Mouse (Mus musculus): ENCODE measurements around the gene Akap8. TPM values are rescaled to one million over a fixed set of nuclear protein-coding genes. Genes with fewer than 3 reads are reported as not detected.

Akap8 gene
- polyA plus RNA-seq, 2 experiments = 12.3 to 26.8 TPM

DNA sequence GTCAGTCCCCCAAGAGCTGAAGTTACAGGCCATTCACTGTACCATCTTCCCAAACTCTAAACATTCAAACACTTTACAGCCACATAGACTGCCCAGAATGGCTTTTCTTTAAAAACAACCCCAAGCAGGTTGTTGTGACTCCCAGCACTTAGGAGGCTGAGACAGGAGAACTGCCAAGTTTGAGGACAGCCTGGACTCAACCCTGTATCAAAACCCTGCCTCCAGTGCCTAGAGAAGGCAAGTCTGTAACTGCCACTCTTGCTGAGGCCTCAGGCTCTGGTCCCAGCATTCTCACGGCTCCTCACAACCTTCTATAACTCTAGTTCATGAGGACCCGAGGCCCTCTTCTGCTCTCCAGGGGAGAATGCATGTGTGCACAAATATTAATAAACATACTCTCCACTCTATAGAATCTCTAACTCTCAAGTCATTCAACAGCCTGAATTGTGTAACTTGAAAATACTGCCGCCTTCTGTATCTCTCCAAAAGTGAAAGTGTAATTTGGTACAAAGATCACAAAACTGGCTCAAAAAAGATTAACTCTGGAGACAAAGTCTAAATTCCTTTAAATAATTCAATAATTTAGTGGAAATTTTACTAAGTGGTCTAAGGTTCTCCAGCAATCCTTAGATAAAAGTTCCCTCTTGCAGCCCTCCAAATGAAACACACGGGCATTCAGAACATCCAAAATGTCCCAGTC, 39.3 kb downstream of the Akap8 start:
- Histone ChIP-seq H3K27ac (no peak overlapping the region), H3K9me3 (ENCODE audit: control insufficient read depth, low read length) (no peaks in the 10 kb centered on the region), H3K27me3 (ENCODE audit: control insufficient read depth, insufficient read depth, low read length) (no peaks in the 10 kb centered on the region), H3K4me1 (replicated peaks; ENCODE audit: control insufficient read depth in 2 of 2, insufficient read depth in 2 of 2, low read length in 1 of 2) (peaks cover 10 to 23% of the 10 kb centered on the region in 2 experiments), H3K4me2 (ENCODE audit: low read depth) (peak overlapping the region; percentile 91), H3K4me3 (ENCODE audit: insufficient read depth in 1 of 2, low read depth in 2 of 2, low read length in 2 of 2) (0 out of 4 replicates have a peak overlapping the region, but pooled peaks of 1 of the 2 experiments have one; percentile 1), H3K36me3 (replicated peaks; ENCODE audit: control insufficient read depth, insufficient read depth, low read depth) (no peaks in the 10 kb centered on the region), H3K9ac (replicated peaks) (no peak overlapping the region)
- DNase-seq (ENCODE audit: low read depth in 3 of 3, low spot score in 3 of 3) (no peak), ATAC-seq (ENCODE audit: insufficient read depth) (no peak)
- 48% methylated on average over 4 of the region's 4 CpGs for WGBS (ENCODE audit: insufficient replicate concordance)
- TF ChIP-seq EP300 (IDR thresholded peaks at IDR 0.05; ENCODE audit: low read depth) = no peak
- no peak for TF ChIP-seq CTCF (IDR thresholded peaks at IDR 0.05; ENCODE audit: low read depth)

- 79% methylated on average over 2 of the region's 2 CpGs for WGBS (ENCODE audit: insufficient replicate concordance)
- Histone ChIP-seq H3K36me3 (replicated peaks; ENCODE audit: control insufficient read depth, insufficient read depth, low read depth) (no peaks in the 10 kb centered on the region), H3K27me3 (ENCODE audit: control insufficient read depth, insufficient read depth, low read length) (no peaks in the 10 kb centered on the region), H3K4me1 (replicated peaks; ENCODE audit: control insufficient read depth in 2 of 2, insufficient read depth in 2 of 2, low read length in 1 of 2) (peaks cover 13 to 23% of the 10 kb centered on the region in 2 experiments), H3K4me3 (ENCODE audit: insufficient read depth in 1 of 2, low read depth in 2 of 2, low read length in 2 of 2) (no peak overlapping the region), H3K4me2 (ENCODE audit: low read depth) (peak overlapping the region; percentile 91), H3K9ac (replicated peaks) (no peak overlapping the region), H3K27ac (no peak overlapping the region), H3K9me3 (ENCODE audit: control insufficient read depth, low read length) (no peaks in the 10 kb centered on the region)
- DNase-seq (ENCODE audit: low read depth in 3 of 3, low spot score in 3 of 3) (no peak), ATAC-seq (ENCODE audit: insufficient read depth) (no peak)
- TF ChIP-seq CTCF (IDR thresholded peaks at IDR 0.05; ENCODE audit: low read depth) (no peak), EP300 (IDR thresholded peaks at IDR 0.05; ENCODE audit: low read depth) (no peak)
Observed at GRCm38 (mm10) chr17:32281126-32281525, 39.9 kb downstream of the Akap8 start.

- Histone ChIP-seq H3K9ac (replicated peaks) (no peak overlapping the region), H3K4me1 (replicated peaks; ENCODE audit: control insufficient read depth in 2 of 2, insufficient read depth in 2 of 2, low read length in 1 of 2) (peaks cover 14 to 28% of the 10 kb centered on the region in 2 experiments), H3K27ac (no peak overlapping the region), H3K9me3 (ENCODE audit: control insufficient read depth, low read length) (no peaks in the 10 kb centered on the region), H3K4me3 (ENCODE audit: insufficient read depth in 1 of 2, low read depth in 2 of 2, low read length in 2 of 2) (no peak overlapping the region), H3K4me2 (ENCODE audit: low read depth) (no peak overlapping the region), H3K27me3 (ENCODE audit: control insufficient read depth, insufficient read depth, low read length) (no peaks in the 10 kb centered on the region), H3K36me3 (replicated peaks; ENCODE audit: control insufficient read depth, insufficient read depth, low read depth) (no peaks in the 10 kb centered on the region)
- no peak for DNase-seq (ENCODE audit: low read depth in 3 of 3, low spot score in 3 of 3)
- ATAC-seq (ENCODE audit: insufficient read depth) = no peak
- TF ChIP-seq EP300 (IDR thresholded peaks at IDR 0.05; ENCODE audit: low read depth) (no peak), CTCF (IDR thresholded peaks at IDR 0.05; ENCODE audit: low read depth) (no peak)
- 68% methylated on average over 3 of the region's 3 CpGs for WGBS (ENCODE audit: insufficient replicate concordance)
Observed at GRCm38 (mm10) chr17:32280575-32280974, 40.5 kb downstream of the Akap8 start.

GRCm38 (mm10) chr17:32277201-32277600, 43.8 kb downstream of the Akap8 start:
- no peak overlapping the region for H3K4me3 ChIP-seq (ENCODE audit: insufficient read depth in 1 of 2, low read depth in 2 of 2, low read length in 2 of 2)
- H3K27ac ChIP-seq = no peak overlapping the region
- H3K4me1 ChIP-seq (replicated peaks; ENCODE audit: control insufficient read depth in 2 of 2, insufficient read depth in 2 of 2, low read length in 1 of 2) = peaks cover 10 to 23% of the 10 kb centered on the region in 2 experiments
- DNase-seq (ENCODE audit: low read depth in 3 of 3, low spot score in 3 of 3) = no peak
- no peak overlapping the region for H3K9ac ChIP-seq (replicated peaks)
- no peak overlapping the region for H3K4me2 ChIP-seq (ENCODE audit: low read depth)
- TF ChIP-seq EP300 (IDR thresholded peaks at IDR 0.05; ENCODE audit: low read depth) (no peak), CTCF (IDR thresholded peaks at IDR 0.05; ENCODE audit: low read depth) (no peak)
- no peaks in the 10 kb centered on the region for H3K27me3 ChIP-seq (ENCODE audit: control insufficient read depth, insufficient read depth, low read length)
- 80% methylated on average over 1 of the region's 1 CpGs for WGBS (ENCODE audit: insufficient replicate concordance)
- H3K36me3 ChIP-seq (replicated peaks; ENCODE audit: control insufficient read depth, insufficient read depth, low read depth) = no peaks in the 10 kb centered on the region
- no peaks in the 10 kb centered on the region for H3K9me3 ChIP-seq (ENCODE audit: control insufficient read depth, low read length)
- no peak for ATAC-seq (ENCODE audit: insufficient read depth)

DNA sequence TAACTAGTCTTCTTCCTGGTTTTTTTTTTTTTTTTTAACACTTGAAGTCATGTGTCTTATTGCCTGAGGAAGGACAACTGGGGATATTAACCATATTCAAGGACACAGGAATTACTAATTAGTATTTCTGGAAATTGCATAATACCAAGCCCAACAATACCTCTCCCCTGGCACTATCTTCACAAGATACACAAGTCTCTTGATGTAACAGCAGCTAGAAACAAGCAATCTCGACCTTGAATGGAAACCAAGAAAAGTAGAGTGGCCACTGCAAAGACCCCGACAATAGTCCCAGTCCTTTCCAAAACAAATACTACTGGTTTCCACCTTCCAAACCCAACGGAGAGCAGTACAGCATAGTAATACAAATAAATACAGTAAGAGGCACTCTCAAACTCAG, 45.5 kb downstream of the Akap8 start:
- TF ChIP-seq CTCF (IDR thresholded peaks at IDR 0.05; ENCODE audit: low read depth) = no peak
- TF ChIP-seq EP300 (IDR thresholded peaks at IDR 0.05; ENCODE audit: low read depth) = no peak
- Histone ChIP-seq H3K9ac (replicated peaks) (no peak overlapping the region), H3K27ac (no peak overlapping the region), H3K4me2 (ENCODE audit: low read depth) (no peak overlapping the region), H3K9me3 (ENCODE audit: control insufficient read depth, low read length) (no peaks in the 10 kb centered on the region), H3K27me3 (ENCODE audit: control insufficient read depth, insufficient read depth, low read length) (no peaks in the 10 kb centered on the region), H3K4me1 (replicated peaks; ENCODE audit: control insufficient read depth in 2 of 2, insufficient read depth in 2 of 2, low read length in 1 of 2) (peaks cover 4 to 15% of the 10 kb centered on the region in 2 experiments; a peak in 2 of 4 replicates), H3K36me3 (replicated peaks; ENCODE audit: control insufficient read depth, insufficient read depth, low read depth) (no peaks in the 10 kb centered on the region; the same call in 1 of the 2 replicates), H3K4me3 (ENCODE audit: insufficient read depth in 1 of 2, low read depth in 2 of 2, low read length in 2 of 2) (no peak overlapping the region)
- ATAC-seq (ENCODE audit: insufficient read depth) = no peak
- no peak for DNase-seq (ENCODE audit: low read depth in 3 of 3, low spot score in 3 of 3)
- WGBS (ENCODE audit: insufficient replicate concordance) = 68% methylated on average over 3 of the region's 3 CpGs

Data from liver, embryonic 14.5 days (tissue).